Mouse (Mus musculus) liver, embryonic 14.5 days (tissue): ENCODE data around the gene Tal1.

Experiments used
- CTCF ChIP-seq: IDR thresholded peaks from 2 replicates; pipeline ENCODE4 v1.5.1; 2016; ENCODE audit warnings: antibody characterized with exemption, low read depth, control low read depth
- EP300 ChIP-seq: IDR thresholded peaks from 2 replicates; pipeline ENCODE4 v1.6.1; 2016; ENCODE audit warnings: antibody characterized with exemption, low read depth

- no peak for TF ChIP-seq EP300
- TF ChIP-seq CTCF: no peak
These were observed 42.0 kb upstream of the Tal1 start for GRCm38 (mm10) chr4:115014276-115014675.
